Mouse (Mus musculus) CH12.LX (cell line): ENCODE results near the gene Ugt1a6a. TPM values are rescaled to one million over a fixed set of nuclear protein-coding genes. Genes with fewer than 3 reads are reported as not detected.

ENCODE experiments used
- DNase-seq: peaks from one replicate; pipeline ENCODE4 v3.0.0-alpha.2; 2013; ENCODE audit errors: extremely low read depth
- H3K27ac ChIP-seq: 2 replicates; pipeline ENCODE4 v1.5.1; 2012; ENCODE audit warnings: low read depth, mild to moderate bottlenecking, control low read depth, moderate library complexity; ENCODE audit not compliant: insufficient read depth
- H3K27me3 ChIP-seq: replicated peaks from 2 replicates; pipeline ENCODE3; 2012; ENCODE audit warnings: inconsistent platforms
- H3K36me3 ChIP-seq, 2 experiments: replicated peaks in 1 of 2; 2 replicates each; pipeline versions ENCODE3 to v1.6.1; 2012; ENCODE audit warnings: inconsistent platforms in 1 of 2, low read length in 1 of 2, mild to moderate bottlenecking in 1 of 2, mixed read lengths in 1 of 2, moderate library complexity in 1 of 2; ENCODE audit not compliant: control insufficient read depth in 1 of 2, insufficient read depth in 1 of 2
- H3K4me1 ChIP-seq, 2 experiments: 2 replicates each; pipeline ENCODE4 v1.6.1; 2012; ENCODE audit warnings: inconsistent platforms in 1 of 2, moderate library complexity in 1 of 2; ENCODE audit not compliant: insufficient read depth in 2 of 2, control insufficient read depth in 1 of 2
- H3K4me2 ChIP-seq: 2 replicates; pipeline ENCODE4 v1.6.1; 2012; ENCODE audit warnings: low read depth, mild to moderate bottlenecking, control low read depth; ENCODE audit not compliant: poor library complexity, insufficient read depth, severe bottlenecking
- H3K4me3 ChIP-seq, 3 experiments: fragments of 150-350 bp in 1 of 3; sonication (generic) in 1 of 3; replicated peaks in 1 of 3; 2 replicates each; pipeline versions ENCODE3 to v1.5.1; 2011 to 2012; ENCODE audit warnings: low read depth in 2 of 3, low read length in 2 of 3, mild to moderate bottlenecking in 2 of 3, moderate library complexity in 2 of 3, control low read depth in 1 of 3, improper control_type of control experiment in 1 of 3, inconsistent platforms in 1 of 3, mixed read lengths in 1 of 3; ENCODE audit not compliant: poor library complexity in 1 of 3
- H3K79me2 ChIP-seq: replicated peaks from 2 replicates; pipeline ENCODE4 v1.6.1; 2012; ENCODE audit warnings: mild to moderate bottlenecking, moderate library complexity; ENCODE audit not compliant: control insufficient read depth, poor library complexity, insufficient read depth, severe bottlenecking; ENCODE audit errors: extremely low read depth
- H3K9ac ChIP-seq: 2 replicates; pipeline ENCODE4 v1.6.1; 2012; ENCODE audit warnings: low read depth, mild to moderate bottlenecking, control low read depth, moderate library complexity; ENCODE audit not compliant: insufficient read depth
- H3K9me3 ChIP-seq: replicated peaks from 2 replicates; pipeline ENCODE3; 2012; ENCODE audit warnings: low read length, inconsistent platforms, mixed read lengths
- BHLHE40 ChIP-seq: IDR thresholded peaks from 2 replicates; pipeline ENCODE4 v1.6.1; 2011; ENCODE audit warnings: mild to moderate bottlenecking, low read depth, low read length, improper control_type of control experiment
- CHD2 ChIP-seq: IDR thresholded peaks from 2 replicates; pipeline ENCODE4 v1.6.1; 2011; ENCODE audit warnings: low read length, improper control_type of control experiment
- CTCF ChIP-seq, 2 experiments: IDR thresholded peaks in 1 of 2; conservative IDR thresholded peaks in 1 of 2; 2 replicates each; pipeline ENCODE4 v1.5.1; 2011 to 2012; ENCODE audit warnings: low read depth in 2 of 2, low read length in 2 of 2, improper control_type of control experiment in 1 of 2, inconsistent platforms in 1 of 2, mild to moderate bottlenecking in 1 of 2, moderate library complexity in 1 of 2
- E2F4 ChIP-seq: IDR thresholded peaks from 2 replicates; pipeline ENCODE4 v1.6.1; 2011; ENCODE audit warnings: low read depth, low read length, improper control_type of control experiment; ENCODE audit not compliant: insufficient replicate concordance
- ELF1 ChIP-seq: IDR thresholded peaks from 2 replicates; pipeline ENCODE4 v1.6.1; 2014; ENCODE audit warnings: low read depth, mild to moderate bottlenecking, inconsistent platforms, low read length, improper control_type of control experiment
- EP300 ChIP-seq: IDR thresholded peaks from 2 replicates; pipeline ENCODE4 v1.6.1; 2011; ENCODE audit warnings: low read length, improper control_type of control experiment
- ETS1 ChIP-seq: conservative IDR thresholded peaks from 2 replicates; pipeline ENCODE4 v1.6.1; 2012; ENCODE audit warnings: low read depth, mild to moderate bottlenecking, inconsistent platforms, low read length, improper control_type of control experiment, moderate library complexity
- GABPA ChIP-seq: IDR thresholded peaks from 2 replicates; pipeline ENCODE4 v1.6.1; 2012; ENCODE audit warnings: low read depth, low read length, improper control_type of control experiment, inconsistent platforms; ENCODE audit not compliant: insufficient replicate concordance
- HCFC1 ChIP-seq: IDR thresholded peaks from 2 replicates; pipeline ENCODE4 v1.6.1; 2012; ENCODE audit warnings: low read depth, mild to moderate bottlenecking, inconsistent platforms, low read length, improper control_type of control experiment
- IRF4 ChIP-seq: IDR thresholded peaks from 2 replicates; pipeline ENCODE4 v1.6.1; 2014; ENCODE audit warnings: low read depth, mild to moderate bottlenecking, inconsistent platforms, low read length, improper control_type of control experiment
- JUN ChIP-seq: IDR thresholded peaks from 2 replicates; pipeline ENCODE4 v1.6.1; 2011; ENCODE audit warnings: low read depth, mild to moderate bottlenecking, low read length, improper control_type of control experiment, moderate library complexity; ENCODE audit not compliant: insufficient read depth
- JUND ChIP-seq: conservative IDR thresholded peaks from 2 replicates; pipeline ENCODE4 v1.6.1; 2011; ENCODE audit warnings: low read depth, low read length, improper control_type of control experiment
- MEF2A ChIP-seq: IDR thresholded peaks from 2 replicates; pipeline ENCODE4 v1.6.1; 2014; ENCODE audit warnings: low read depth, mild to moderate bottlenecking, inconsistent platforms, low read length, improper control_type of control experiment, borderline replicate concordance
- MXI1 ChIP-seq: IDR thresholded peaks from 2 replicates; pipeline ENCODE4 v1.6.1; 2011; ENCODE audit warnings: mild to moderate bottlenecking, low read depth, low read length, improper control_type of control experiment
- MYC ChIP-seq: IDR thresholded peaks from 2 replicates; pipeline ENCODE4 v1.6.1; 2011; ENCODE audit warnings: low read depth, mild to moderate bottlenecking, improper control_type of control experiment, low read length
- NELFE ChIP-seq: IDR thresholded peaks from 2 replicates; pipeline ENCODE4 v1.6.1; 2011; ENCODE audit warnings: low read depth, low read length, improper control_type of control experiment
- NRF1 ChIP-seq: IDR thresholded peaks from 2 replicates; pipeline ENCODE4 v1.6.1; 2014; ENCODE audit warnings: low read depth, mild to moderate bottlenecking, inconsistent platforms, low read length, improper control_type of control experiment, moderate library complexity
- PAX5 ChIP-seq: IDR thresholded peaks from 2 replicates; pipeline ENCODE4 v1.6.1; 2012; ENCODE audit warnings: low read length, inconsistent platforms, mixed read lengths
- POLR2AphosphoS2 ChIP-seq: IDR thresholded peaks from 2 replicates; pipeline ENCODE4 v1.6.1; 2011; ENCODE audit warnings: low read depth, low read length, improper control_type of control experiment
- SIN3A ChIP-seq: IDR thresholded peaks from 2 replicates; pipeline ENCODE4 v1.6.1; 2012; ENCODE audit warnings: low read length, improper control_type of control experiment, inconsistent platforms
- SMC3 ChIP-seq: IDR thresholded peaks from 2 replicates; pipeline ENCODE4 v1.6.1; 2011; ENCODE audit warnings: low read depth, low read length, improper control_type of control experiment
- TBP ChIP-seq: conservative IDR thresholded peaks from 2 replicates; pipeline ENCODE4 v1.6.1; 2011; ENCODE audit warnings: low read depth, low read length, improper control_type of control experiment
- UBTF ChIP-seq: IDR thresholded peaks from 2 replicates; pipeline ENCODE4 v1.6.1; 2012; ENCODE audit warnings: low read depth, mild to moderate bottlenecking, inconsistent platforms, low read length, improper control_type of control experiment, moderate library complexity
- dilution Hi-C: fragments of 300-500 bp; cut with MboI; formaldehyde crosslinking; loops from 2 replicates; pipeline ENCODE4 v1.14.3; 2020; ENCODE audit warnings: low sequenced_read_pairs; ENCODE audit not compliant: extremely low pct_unique_long_range_greater_than_20kb, extremely low pct_ligation_motif_present
- in situ Hi-C: fragments of 300-500 bp; cut with MboI; formaldehyde crosslinking; loops from 3 replicates; pipeline ENCODE4 v1.14.3; 2019; ENCODE audit warnings: low sequenced_read_pairs, low pct_ligation_motif_present, low pct_unique_long_range_greater_than_20kb, mixed read lengths
- polyA plus RNA-seq: library from polyadenylated mRNA; unstranded; fragments of >175 nt; gene quantifications from 2 replicates; pipeline ENCODE4 v1.2.1, GENCODE M21; 2012; ENCODE audit warnings: low read depth; ENCODE audit not compliant: insufficient read length
- total RNA-seq, 2 experiments: library from RNA; depleted of rRNA; stranded (reverse); fragments of 300-350 nt in 1 of 2; fragments of >200 nt in 1 of 2; gene quantifications; 2 replicates each; pipeline ENCODE4 v1.2.3; 2012 to 2014

The Ugt1a6a gene
- total and polyA plus RNA-seq, 3 experiments = 0.19 to 0.43 (median 0.30) TPM

- Histone ChIP-seq H3K36me3 (no peaks in the 10 kb centered on the region), H3K4me3 (no peak overlapping the region), H3K27me3 (peaks cover 10% of the 10 kb centered on the region), H3K9ac (no peak overlapping the region), H3K27ac (no peak overlapping the region), H3K79me2 (no peaks in the 10 kb centered on the region), H3K4me1 (no peaks in the 10 kb centered on the region), H3K4me2 (no peak overlapping the region), H3K9me3 (peaks cover 75% of the 10 kb centered on the region)
- no peak for DNase-seq
- no peak for TF ChIP-seq HCFC1
- TF ChIP-seq JUND = no peak
- no peak for TF ChIP-seq NRF1
- no peak for TF ChIP-seq E2F4
- no peak for TF ChIP-seq CTCF (conservative IDR thresholded peaks at IDR 0.05 in 1 of 2, IDR thresholded peaks at IDR 0.05 in 1 of 2; ENCODE audit: low read depth in 2 of 2, low read length in 2 of 2)
- TF ChIP-seq ELF1 = no peak
- no peak for TF ChIP-seq CHD2
- no peak for TF ChIP-seq ETS1
- no peak for TF ChIP-seq GABPA
- TF ChIP-seq EP300 = no peak
- no peak for TF ChIP-seq BHLHE40
- no peak for TF ChIP-seq SIN3A
- in situ Hi-C loops (no loop called here), dilution Hi-C loops (no loop called here)
Observed at GRCm38 (mm10) chr1:88246386-88246785, 111.8 kb downstream of the Ugt1a6a start.

DNA sequence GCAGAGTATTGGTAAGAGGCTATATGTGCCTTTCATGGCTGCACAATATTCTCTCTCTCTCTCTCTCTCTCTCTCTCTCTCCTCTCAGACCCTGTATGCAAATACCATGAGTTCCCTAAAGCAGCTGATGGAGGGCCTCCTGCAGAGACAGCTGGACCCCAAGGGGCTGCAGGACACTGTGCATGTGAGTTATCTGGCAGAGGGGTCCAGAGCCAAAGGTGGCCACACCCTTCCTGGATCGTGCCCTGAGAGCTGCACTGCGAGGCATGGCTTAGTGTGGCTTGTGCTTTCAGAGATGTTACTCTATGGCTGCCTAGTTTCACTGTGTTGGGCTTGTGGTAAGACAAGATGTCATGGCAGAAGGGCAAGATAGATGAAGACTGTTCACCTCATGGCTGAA lies 113.1 kb downstream of the Ugt1a6a start:
- Histone ChIP-seq H3K79me2 (no peaks in the 10 kb centered on the region), H3K27me3 (peaks cover 10% of the 10 kb centered on the region), H3K4me1 (no peaks in the 10 kb centered on the region), H3K9me3 (peaks cover 78% of the 10 kb centered on the region), H3K9ac (no peak overlapping the region), H3K4me2 (no peak overlapping the region), H3K27ac (no peak overlapping the region), H3K4me3 (no peak overlapping the region), H3K36me3 (no peaks in the 10 kb centered on the region)
- dilution Hi-C loops (no loop called here), in situ Hi-C loops (no loop called here)
- DNase-seq = no peak
- TF ChIP-seq JUN (no peak), GABPA (no peak), MXI1 (no peak), NELFE (no peak), SMC3 (no peak), JUND (no peak), E2F4 (no peak), TBP (no peak), PAX5 (no peak), POLR2AphosphoS2 (no peak), MYC (no peak), NRF1 (no peak), IRF4 (no peak), MEF2A (no peak), UBTF (no peak)
